Mouse (Mus musculus): ENCODE results near the gene Pxdc1. TPM values are rescaled to one million over a fixed set of nuclear protein-coding genes. Genes with fewer than 3 reads are reported as not detected.

The Pxdc1 gene
- polyA plus RNA-seq (2015; fragmentation: Illumina TruSeq; extraction: RNeasy Lipid Tissue Mini Kit (QIAGEN cat#74804); ENCODE audit: insufficient read depth, low replicate concordance): 96.9 TPM

DNA sequence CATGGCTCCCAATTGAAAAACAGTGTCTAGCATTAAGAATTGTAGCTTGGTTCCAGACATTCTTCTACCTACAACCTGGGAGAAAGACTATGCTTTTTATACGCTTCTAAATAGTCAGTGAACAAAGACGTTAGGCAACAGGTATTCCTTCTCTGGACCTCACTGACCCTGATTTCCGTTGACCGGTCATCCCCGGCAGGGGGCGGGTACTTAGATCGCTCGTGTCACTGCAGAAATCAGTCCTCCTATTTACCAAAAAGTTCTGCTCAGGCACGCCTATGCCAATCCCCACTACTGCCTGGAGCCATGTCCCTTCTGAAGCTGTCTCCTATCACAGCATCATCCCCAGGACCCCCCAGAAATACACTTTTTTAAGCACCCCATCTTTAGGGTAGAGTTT, at the start of gene Pxdc1:
Pxdc1 (minus strand) TSS at position 96 of the 400 bp plus-strand sequence.

Other genes starting within 250 kb of the Pxdc1 start
- gene Fam50b, start 81.4 kb upstream of the Pxdc1 start, polyA plus RNA-seq (2015; fragmentation: Illumina TruSeq; extraction: RNeasy Lipid Tissue Mini Kit (QIAGEN cat#74804); ENCODE audit: insufficient read depth, low replicate concordance): not detected
- 243 TPM for gene Prpf4b, start 221.8 kb upstream of the Pxdc1 start, polyA plus RNA-seq (2015; fragmentation: Illumina TruSeq; extraction: RNeasy Lipid Tissue Mini Kit (QIAGEN cat#74804); ENCODE audit: insufficient read depth, low replicate concordance)